Mouse (Mus musculus) limb, embryonic 14.5 days (tissue): Measurements from ENCODE around the gene 1700109H08Rik. TPM values are rescaled to one million over a fixed set of nuclear protein-coding genes. Genes with fewer than 3 reads are reported as not detected.

Experiments used
- ATAC-seq: fragments of 200-750 bp; cut with Nextera tagmentation; 2 replicates; pipeline ENCODE4 v1.8.0; 2017; ENCODE audit warnings: low read depth, moderate number of reproducible peaks, moderate TSS enrichment; ENCODE audit not compliant: low FRiP score
- DNase-seq: peaks from one replicate; pipeline ENCODE4 v3.0.0-alpha.2; 2015; ENCODE audit warnings: low spot score
- H3K27ac ChIP-seq: fragments of 300-500 bp; sonication (generic); replicated peaks from 2 replicates; pipeline ENCODE4 v1.5.1; 2014; ENCODE audit warnings: low read depth, mild to moderate bottlenecking, low read length, moderate library complexity, mixed read lengths
- H3K27me3 ChIP-seq: fragments of 300-500 bp; sonication (generic); 2 replicates; pipeline ENCODE4 v1.6.1; 2014; ENCODE audit warnings: low read length, mixed read lengths; ENCODE audit not compliant: control insufficient read depth, insufficient read depth
- H3K36me3 ChIP-seq: fragments of 300-500 bp; sonication (generic); 2 replicates; pipeline ENCODE4 v1.6.1; 2014; ENCODE audit warnings: mild to moderate bottlenecking, low read length, moderate library complexity, mixed read lengths; ENCODE audit not compliant: control insufficient read depth, insufficient read depth
- H3K4me1 ChIP-seq: fragments of 300-500 bp; sonication (generic); 2 replicates; pipeline ENCODE4 v1.6.1; 2014; ENCODE audit warnings: antibody characterized with exemption, low read length, mixed read lengths; ENCODE audit not compliant: control insufficient read depth, insufficient read depth
- H3K4me2 ChIP-seq: fragments of 300-500 bp; sonication (generic); replicated peaks from 2 replicates; pipeline ENCODE4 v1.6.1; 2014; ENCODE audit warnings: low read depth, mild to moderate bottlenecking, low read length, moderate library complexity; ENCODE audit not compliant: severe bottlenecking
- H3K4me3 ChIP-seq: fragments of 300-500 bp; sonication (generic); replicated peaks from 2 replicates; pipeline ENCODE4 v1.5.1; 2014; ENCODE audit warnings: low read length
- H3K9ac ChIP-seq: fragments of 300-500 bp; sonication (generic); 2 replicates; pipeline ENCODE4 v1.6.1; 2014; ENCODE audit warnings: mild to moderate bottlenecking, low read depth, low read length, moderate library complexity; ENCODE audit not compliant: severe bottlenecking
- H3K9me3 ChIP-seq: fragments of 300-500 bp; sonication (generic); 2 replicates; pipeline ENCODE4 v1.6.1; 2016; ENCODE audit warnings: low read length; ENCODE audit not compliant: control insufficient read depth
- POLR2A ChIP-seq: fragments of 200-500 bp; IDR thresholded peaks from 2 replicates; pipeline ENCODE4 v1.8.0; 2012; ENCODE audit warnings: inconsistent platforms, mild to moderate bottlenecking, moderate library complexity, borderline replicate concordance; ENCODE audit not compliant: insufficient read depth, insufficient read length; ENCODE audit errors: extremely low read depth
- WGBS: fragments of 180-500 bp; shearing (Covaris S2); extraction: QIAGEN DNeasy Blood & Tissue Kit; methylation state at CpG from one replicate; pipeline ENCODE4 v1.1.7; 2014; 5-methylcytosine and 5-hydroxymethylcytosine counted together
- polyA plus RNA-seq, 2 experiments: library from polyadenylated mRNA; depleted of rRNA in 1 of 2; stranded (reverse) in 1 of 2; unstranded in 1 of 2; fragments of >200 nt; fragmentation: Nextera tagmentation in 1 of 2; extraction: Ambion mirVana in 1 of 2; gene quantifications; 2 replicates each; pipeline versions ENCODE4 v1.2.1 to v1.2.3; 2012 to 2014

The 1700109H08Rik gene
- polyA plus RNA-seq, 2 experiments, result 2.9 to 5.3 TPM

- 69% methylated on average over 3 of the region's 3 CpGs for WGBS
- no peak overlapping the region for H3K4me2 ChIP-seq
Observed at GRCm38 (mm10) chr5:3536592-3537212, 34.7 kb upstream of the 1700109H08Rik start.

DNA sequence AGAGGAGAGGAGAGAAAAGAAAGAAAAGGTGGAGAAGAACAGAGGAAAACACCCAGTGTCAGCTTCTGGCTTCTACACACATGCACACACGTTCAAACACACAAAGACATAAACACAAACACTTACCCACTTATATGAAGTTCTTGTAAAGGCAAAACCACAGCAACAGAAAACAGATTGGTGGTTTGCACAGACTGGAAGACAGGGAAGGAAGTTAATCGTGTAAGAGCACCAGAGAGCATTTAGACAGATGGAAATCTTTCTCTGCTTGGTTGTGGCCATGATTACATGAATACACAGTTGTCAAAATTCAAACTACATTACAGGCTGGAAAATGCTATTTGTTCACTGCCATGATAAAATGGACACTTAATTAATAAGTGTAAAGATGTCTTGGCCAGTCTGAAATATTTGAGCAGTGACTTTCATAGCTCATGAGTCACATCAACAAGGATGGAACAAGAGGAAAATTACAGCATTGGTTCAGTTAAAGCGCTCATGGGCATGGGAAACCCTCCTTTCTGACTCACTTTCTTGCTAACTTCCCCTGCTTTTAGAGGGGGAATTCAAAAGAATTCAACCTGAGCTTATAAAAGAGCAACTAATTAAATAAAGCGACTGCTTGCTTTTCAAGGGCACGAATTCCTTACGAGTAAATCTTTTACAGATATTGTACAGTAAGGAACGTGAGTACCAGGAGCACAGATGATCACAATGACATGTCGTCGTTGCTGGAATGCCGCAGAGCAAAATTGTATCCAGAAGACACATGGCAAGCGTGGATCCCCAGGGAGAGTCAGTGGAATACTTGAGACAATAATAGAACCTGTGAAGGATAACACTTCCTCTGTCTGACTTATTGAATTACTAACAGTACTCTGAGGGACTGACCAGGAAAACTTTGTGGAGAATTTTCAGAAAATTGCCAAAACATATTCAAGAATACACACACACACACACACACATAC, 32.6 kb upstream of the 1700109H08Rik start:
- ATAC-seq (no peak), DNase-seq (no peak)
- TF ChIP-seq POLR2A, result no peak
- no peaks in the 10 kb centered on the region for H3K9me3 ChIP-seq
- H3K9ac ChIP-seq, result no peak overlapping the region
- no peaks in the 10 kb centered on the region for H3K4me1 ChIP-seq
- no peaks in the 10 kb centered on the region for H3K27me3 ChIP-seq
- H3K27ac ChIP-seq, result no peak overlapping the region
- 47% methylated on average over 11 of the region's 11 CpGs for WGBS
- H3K4me3 ChIP-seq, result no peak overlapping the region
- H3K36me3 ChIP-seq, result no peaks in the 10 kb centered on the region
- H3K4me2 ChIP-seq, result no peak overlapping the region

More at GRCm38 (mm10) chr5:3536592-3537212, 34.7 kb upstream of the 1700109H08Rik start:
- no peak for TF ChIP-seq POLR2A
- Histone ChIP-seq H3K9ac (no peak overlapping the region), H3K9me3 (no peaks in the 10 kb centered on the region), H3K27me3 (no peaks in the 10 kb centered on the region), H3K4me3 (no peak overlapping the region), H3K27ac (no peak overlapping the region), H3K36me3 (no peaks in the 10 kb centered on the region), H3K4me1 (no peaks in the 10 kb centered on the region)
- ATAC-seq (no peak), DNase-seq (no peak)

- H3K4me3 ChIP-seq, result no peak overlapping the region
- peaks cover 10% of the 10 kb centered on the region; the same call in 1 of the 2 replicates for H3K4me1 ChIP-seq
- H3K36me3 ChIP-seq, result no peaks in the 10 kb centered on the region
- no peak overlapping the region for H3K27ac ChIP-seq
- no peak overlapping the region for H3K4me2 ChIP-seq
- ATAC-seq (no peak), DNase-seq (no peak)
- no peak for TF ChIP-seq POLR2A
- no peak overlapping the region for H3K9ac ChIP-seq
- H3K27me3 ChIP-seq, result no peaks in the 10 kb centered on the region
- H3K9me3 ChIP-seq, result no peaks in the 10 kb centered on the region
- WGBS, result 71% methylated on average over 6 of the region's 6 CpGs
Observed at GRCm38 (mm10) chr5:3541871-3542270, 29.5 kb upstream of the 1700109H08Rik start.

- H3K4me3 ChIP-seq, result peak within 1 kb of the TSS; percentile 90
- under 1% methylated on average over 39 of the region's 80 CpGs for WGBS
- ATAC-seq (peak; percentile 97), DNase-seq (peak; percentile 90)
- TF ChIP-seq POLR2A, result peak; percentile 71; the same call in 1 of the 2 replicates
- peak within 1 kb of the TSS; percentile 72 for H3K4me2 ChIP-seq
- peaks cover 10% of the 10 kb centered on the region; the same call in 1 of the 2 replicates for H3K4me1 ChIP-seq
- peak within 1 kb of the TSS; percentile 94 for H3K27ac ChIP-seq
- no peaks in the 10 kb centered on the region for H3K36me3 ChIP-seq
- peak within 1 kb of the TSS; percentile 95 for H3K9ac ChIP-seq
- H3K9me3 ChIP-seq, result no peaks in the 10 kb centered on the region
- no peaks in the 10 kb centered on the region for H3K27me3 ChIP-seq
Observed at GRCm38 (mm10) chr5:3543629-3544479, 27.5 kb upstream of the 1700109H08Rik start, which contains the start of gene Fam133b. TSS of gene Fam133b (plus strand) at chr5:3543833.

DNA sequence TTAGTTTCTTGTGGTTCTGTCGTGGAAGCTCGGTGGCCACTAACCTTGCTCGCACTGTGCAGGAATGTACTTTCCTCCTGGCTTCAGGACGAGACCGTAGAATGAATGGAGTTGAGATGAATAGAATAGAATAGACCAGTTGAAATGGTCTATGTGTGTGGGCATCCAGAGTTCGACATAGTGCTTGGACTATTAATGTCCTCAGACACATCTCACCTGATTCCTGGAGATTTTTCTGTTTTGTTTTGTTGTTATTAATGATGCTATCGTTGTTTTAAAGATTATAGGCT, 26.9 kb upstream of the 1700109H08Rik start:
- ATAC-seq (no peak), DNase-seq (no peak)
- 6% methylated on average over 7 of the region's 7 CpGs for WGBS
- no peak overlapping the region; the same call in 1 of the 2 replicates for H3K27ac ChIP-seq
- no peak for TF ChIP-seq POLR2A
- peak overlapping the region; percentile 90 for H3K4me3 ChIP-seq
- no peaks in the 10 kb centered on the region for H3K27me3 ChIP-seq
- H3K36me3 ChIP-seq, result no peaks in the 10 kb centered on the region
- H3K4me1 ChIP-seq, result peaks cover 10% of the 10 kb centered on the region; the same call in 1 of the 2 replicates
- no peaks in the 10 kb centered on the region for H3K9me3 ChIP-seq
- peak overlapping the region; percentile 72 for H3K4me2 ChIP-seq
- peak overlapping the region; percentile 95 for H3K9ac ChIP-seq
